Mouse (Mus musculus) forebrain, embryonic 11.5 days (tissue): ENCODE results near the gene Lrrn2. TPM values are rescaled to one million over a fixed set of nuclear protein-coding genes. Genes with fewer than 3 reads are reported as not detected.

Experiments
- ATAC-seq: fragments of 200-750 bp; cut with Nextera tagmentation; replicated peaks from 2 replicates; pipeline ENCODE4 v1.8.0; 2017; ENCODE audit warnings: moderate TSS enrichment; ENCODE audit not compliant: low FRiP score
- DNase-seq: peaks from one replicate; pipeline ENCODE4 v3.0.0-alpha.2; 2017; ENCODE audit warnings: low spot score
- H3K27ac ChIP-seq: fragments of 300-500 bp; sonication (generic); 2 replicates; pipeline ENCODE4 v1.5.1; 2014; ENCODE audit warnings: low read depth, low read length
- H3K27me3 ChIP-seq: fragments of 300-500 bp; sonication (generic); 2 replicates; pipeline ENCODE4 v1.6.1; 2014; ENCODE audit warnings: mild to moderate bottlenecking, low read length, mixed read lengths; ENCODE audit not compliant: control insufficient read depth, insufficient read depth
- H3K36me3 ChIP-seq: fragments of 300-500 bp; sonication (generic); 2 replicates; pipeline ENCODE4 v1.6.1; 2014; ENCODE audit warnings: mild to moderate bottlenecking, low read length, moderate library complexity, mixed read lengths; ENCODE audit not compliant: control insufficient read depth, insufficient read depth
- H3K4me1 ChIP-seq: fragments of 300-500 bp; sonication (generic); replicated peaks from 2 replicates; pipeline ENCODE4 v1.6.1; 2014; ENCODE audit warnings: low read length, mixed read lengths; ENCODE audit not compliant: control insufficient read depth, insufficient read depth
- H3K4me2 ChIP-seq: fragments of 300-500 bp; sonication (generic); 2 replicates; pipeline ENCODE4 v1.6.1; 2014; ENCODE audit warnings: low read depth, mild to moderate bottlenecking, low read length, moderate library complexity, mixed read lengths; ENCODE audit not compliant: severe bottlenecking
- H3K4me3 ChIP-seq: fragments of 300-500 bp; sonication (generic); 2 replicates; pipeline ENCODE4 v1.5.1; 2014; ENCODE audit warnings: low read depth, low read length
- H3K9ac ChIP-seq: fragments of 300-500 bp; sonication (generic); 2 replicates; pipeline ENCODE4 v1.6.1; 2014; ENCODE audit warnings: low read length
- H3K9me3 ChIP-seq: fragments of 300-500 bp; sonication (generic); 2 replicates; pipeline ENCODE4 v1.6.1; 2016; ENCODE audit warnings: low read length, mixed read lengths; ENCODE audit not compliant: control insufficient read depth
- WGBS: fragments of 180-500 bp; shearing (Covaris S2); extraction: QIAGEN DNeasy Blood & Tissue Kit; methylation state at CpG from one replicate; pipeline ENCODE4 v1.1.7; 2014; 5-methylcytosine and 5-hydroxymethylcytosine counted together
- polyA plus RNA-seq: library from polyadenylated mRNA; unstranded; fragments of >200 nt; fragmentation: Nextera tagmentation; extraction: Ambion mirVana; gene quantifications from 2 replicates; pipeline ENCODE4 v1.2.1, GENCODE M21; 2014

Gene Lrrn2
- polyA plus RNA-seq, 1 experiment from 2014 or later, result 10.2 TPM

GRCm38 (mm10) chr1:132947811-132948210 is 67.7 kb downstream of the Lrrn2 start:
- Histone ChIP-seq H3K27ac (no peak overlapping the region), H3K4me3 (no peak overlapping the region), H3K4me2 (no peak overlapping the region), H3K9me3 (no peaks in the 10 kb centered on the region), H3K9ac (no peak overlapping the region), H3K4me1 (no peaks in the 10 kb centered on the region; the same call in 1 of the 2 replicates), H3K27me3 (no peaks in the 10 kb centered on the region), H3K36me3 (no peaks in the 10 kb centered on the region)
- ATAC-seq (no peak), DNase-seq (no peak)
- WGBS, result 42% methylated on average over 7 of the region's 7 CpGs

GRCm38 (mm10) chr1:132956809-132957208 is 76.7 kb downstream of the Lrrn2 start:
- Histone ChIP-seq H3K9me3 (no peaks in the 10 kb centered on the region), H3K36me3 (no peaks in the 10 kb centered on the region), H3K27me3 (no peaks in the 10 kb centered on the region), H3K4me3 (no peak overlapping the region), H3K4me2 (no peak overlapping the region), H3K9ac (no peak overlapping the region), H3K4me1 (no peaks in the 10 kb centered on the region), H3K27ac (no peak overlapping the region)
- ATAC-seq (no peak), DNase-seq (no peak)
- whole genome bisulfite sequencing, result 88% methylated on average over 5 of the region's 5 CpGs

- H3K4me2 ChIP-seq, result no peak overlapping the region
- H3K27me3 ChIP-seq, result no peaks in the 10 kb centered on the region
- DNase-seq (no peak), ATAC-seq (no peak)
- H3K9ac ChIP-seq, result no peak overlapping the region
- H3K9me3 ChIP-seq, result no peaks in the 10 kb centered on the region
- no peak overlapping the region for H3K4me3 ChIP-seq
- no peaks in the 10 kb centered on the region for H3K36me3 ChIP-seq
- H3K27ac ChIP-seq, result no peak overlapping the region
- 86% methylated on average over 3 of the region's 3 CpGs for WGBS
- H3K4me1 ChIP-seq, result no peaks in the 10 kb centered on the region
These were observed 81.7 kb downstream of the Lrrn2 start for GRCm38 (mm10) chr1:132961751-132962150.

- H3K27me3 ChIP-seq, result no peaks in the 10 kb centered on the region
- no peak overlapping the region for H3K4me3 ChIP-seq
- H3K9ac ChIP-seq, result no peak overlapping the region
- H3K27ac ChIP-seq, result no peak overlapping the region
- DNase-seq (no peak), ATAC-seq (no peak)
- H3K4me2 ChIP-seq, result no peak overlapping the region
- no peaks in the 10 kb centered on the region for H3K9me3 ChIP-seq
- H3K4me1 ChIP-seq, result no peaks in the 10 kb centered on the region
- WGBS, result 93% methylated on average over 2 of the region's 2 CpGs
- no peaks in the 10 kb centered on the region for H3K36me3 ChIP-seq
These were observed 84.0 kb downstream of the Lrrn2 start for GRCm38 (mm10) chr1:132964106-132964505.

- Histone ChIP-seq H3K4me1 (no peaks in the 10 kb centered on the region), H3K4me2 (no peak overlapping the region), H3K4me3 (no peak overlapping the region), H3K27ac (no peak overlapping the region), H3K9me3 (no peaks in the 10 kb centered on the region), H3K36me3 (no peaks in the 10 kb centered on the region), H3K9ac (no peak overlapping the region), H3K27me3 (no peaks in the 10 kb centered on the region)
- WGBS, result 89% methylated on average over 4 of the region's 4 CpGs
- DNase-seq (no peak), ATAC-seq (no peak)
These were observed 84.6 kb downstream of the Lrrn2 start for GRCm38 (mm10) chr1:132964691-132965090.

- ATAC-seq (no peak), DNase-seq (peak; percentile 81)
- Histone ChIP-seq H3K4me3 (no peak overlapping the region), H3K4me2 (no peak overlapping the region), H3K36me3 (no peaks in the 10 kb centered on the region), H3K27me3 (no peaks in the 10 kb centered on the region), H3K27ac (no peak overlapping the region), H3K4me1 (no peaks in the 10 kb centered on the region), H3K9me3 (no peaks in the 10 kb centered on the region), H3K9ac (no peak overlapping the region)
- WGBS, result 28% methylated on average over 6 of the region's 6 CpGs
These were observed 88.6 kb downstream of the Lrrn2 start for GRCm38 (mm10) chr1:132968659-132969058.

- Histone ChIP-seq H3K9me3 (no peaks in the 10 kb centered on the region), H3K27me3 (no peaks in the 10 kb centered on the region), H3K27ac (no peak overlapping the region), H3K4me3 (no peak overlapping the region), H3K4me2 (no peak overlapping the region), H3K9ac (no peak overlapping the region), H3K4me1 (no peaks in the 10 kb centered on the region), H3K36me3 (no peaks in the 10 kb centered on the region; the same call in 1 of the 2 replicates)
- DNase-seq (no peak), ATAC-seq (no peak)
- 82% methylated on average over 1 of the region's 1 CpGs for WGBS
These were observed 97.3 kb downstream of the Lrrn2 start for GRCm38 (mm10) chr1:132977402-132977801.

- 94% methylated on average over 6 of the region's 6 CpGs for WGBS
- no peak overlapping the region for H3K4me2 ChIP-seq
- DNase-seq (no peak), ATAC-seq (no peak)
- no peak overlapping the region for H3K9ac ChIP-seq
- no peak overlapping the region for H3K4me3 ChIP-seq
- no peaks in the 10 kb centered on the region for H3K9me3 ChIP-seq
- no peak overlapping the region for H3K27ac ChIP-seq
- no peaks in the 10 kb centered on the region; the same call in 1 of the 2 replicates for H3K36me3 ChIP-seq
- no peaks in the 10 kb centered on the region for H3K4me1 ChIP-seq
- no peaks in the 10 kb centered on the region for H3K27me3 ChIP-seq
These were observed 101.2 kb downstream of the Lrrn2 start for GRCm38 (mm10) chr1:132981232-132981631.

- no peaks in the 10 kb centered on the region for H3K27me3 ChIP-seq
- H3K4me3 ChIP-seq, result no peak overlapping the region
- H3K9me3 ChIP-seq, result no peaks in the 10 kb centered on the region
- ATAC-seq (0 out of 2 replicates have a peak, but pooled peaks have one; percentile 61), DNase-seq (peak; percentile 81)
- no peak overlapping the region for H3K27ac ChIP-seq
- H3K4me1 ChIP-seq, result no peaks in the 10 kb centered on the region
- no peak overlapping the region for H3K9ac ChIP-seq
- no peak overlapping the region for H3K4me2 ChIP-seq
- no peaks in the 10 kb centered on the region; the same call in 1 of the 2 replicates for H3K36me3 ChIP-seq
- 67% methylated on average over 7 of the region's 7 CpGs for WGBS
These were observed 102.7 kb downstream of the Lrrn2 start for GRCm38 (mm10) chr1:132982728-132983127.
